Mouse (Mus musculus) hindbrain, postnatal 0 days (tissue): ENCODE data around the gene Ccdc54. TPM values are rescaled to one million over a fixed set of nuclear protein-coding genes. Genes with fewer than 3 reads are reported as not detected.

Experiments used
- ATAC-seq: fragments of 200-750 bp; cut with Nextera tagmentation; 2 replicates; pipeline ENCODE4 v1.8.0; 2017; ENCODE audit warnings: mild to moderate bottlenecking, moderate TSS enrichment, moderate library complexity
- DNase-seq: peaks from one replicate; pipeline ENCODE4 v3.0.0-alpha.2; 2015; ENCODE audit warnings: low spot score
- H3K27ac ChIP-seq: fragments of 300-500 bp; sonication (generic); 2 replicates; pipeline ENCODE4 v1.5.1; 2014; ENCODE audit warnings: mild to moderate bottlenecking
- H3K27me3 ChIP-seq: fragments of 300-500 bp; sonication (generic); 2 replicates; pipeline ENCODE4 v1.6.1; 2014; ENCODE audit warnings: low read length, mixed read lengths; ENCODE audit not compliant: insufficient read depth
- H3K36me3 ChIP-seq: fragments of 300-500 bp; sonication (generic); 2 replicates; pipeline ENCODE4 v1.6.1; 2014; ENCODE audit warnings: low read length, mixed read lengths; ENCODE audit not compliant: insufficient read depth
- H3K4me1 ChIP-seq: fragments of 300-500 bp; sonication (generic); 2 replicates; pipeline ENCODE4 v1.6.1; 2014; ENCODE audit warnings: antibody characterized with exemption, low read length, mixed read lengths; ENCODE audit not compliant: insufficient read depth
- H3K4me2 ChIP-seq: fragments of 300-500 bp; sonication (generic); 2 replicates; pipeline ENCODE4 v1.6.1; 2014; ENCODE audit warnings: low read depth, mild to moderate bottlenecking, low read length, moderate library complexity, mixed read lengths
- H3K4me3 ChIP-seq: fragments of 300-500 bp; sonication (generic); 2 replicates; pipeline ENCODE4 v1.5.1; 2014; ENCODE audit warnings: low read length
- H3K9ac ChIP-seq: fragments of 300-500 bp; sonication (generic); replicated peaks from 2 replicates; pipeline ENCODE4 v1.6.1; 2014; ENCODE audit warnings: mild to moderate bottlenecking, low read length, moderate library complexity, mixed read lengths
- H3K9me3 ChIP-seq: fragments of 300-500 bp; sonication (generic); 2 replicates; pipeline ENCODE4 v1.6.1; 2016; ENCODE audit warnings: low read length, mixed read lengths
- CTCF ChIP-seq: IDR thresholded peaks from 2 replicates; pipeline ENCODE4 v1.5.1; 2016; ENCODE audit warnings: antibody characterized with exemption, control low read depth, low read depth
- WGBS: fragments of 180-500 bp; shearing (Covaris S2); extraction: QIAGEN DNeasy Blood & Tissue Kit; methylation state at CpG from one replicate; pipeline ENCODE4 v1.1.7; 2014; 5-methylcytosine and 5-hydroxymethylcytosine counted together
- polyA plus RNA-seq: library from polyadenylated mRNA; unstranded; fragments of >200 nt; fragmentation: Nextera tagmentation; extraction: Ambion mirVana; gene quantifications from 2 replicates; pipeline ENCODE4 v1.2.1, GENCODE M21; 2015
- total RNA-seq: library from RNA; depleted of rRNA; stranded (reverse); fragments of >200 nt; gene quantifications from 2 replicates; pipeline ENCODE4 v1.2.3, GENCODE M21; 2014; rRNA removed

Ccdc54 gene
- total RNA-seq, result not detected in 2 replicates
- not detected in 2 replicates for polyA plus RNA-seq

- no peak within 1 kb of the TSS for H3K9ac ChIP-seq
These were observed at the start of gene Ccdc54 for GRCm38 (mm10) chr16:50591054-50591453. Gene Ccdc54 (minus strand): TSS chr16:50591154.

DNA sequence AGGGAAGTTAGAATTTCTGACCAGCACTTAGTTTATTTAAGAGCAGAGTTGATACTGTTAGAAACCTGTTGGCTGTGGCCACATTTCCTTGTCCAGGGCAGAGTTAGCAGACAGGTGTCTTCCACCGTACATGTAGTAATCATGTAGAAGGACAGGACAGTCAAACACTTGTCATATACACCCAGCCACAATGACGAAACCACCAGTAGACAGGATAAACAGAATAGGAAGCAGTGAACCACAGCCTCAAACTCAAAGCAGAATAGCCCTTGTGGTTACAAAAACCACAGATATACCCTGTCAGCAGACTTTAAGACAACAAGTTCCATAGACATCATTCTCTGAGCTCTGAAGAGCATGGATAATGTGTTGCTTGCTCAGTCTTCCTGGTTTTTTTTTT lies 41.6 kb upstream of the Ccdc54 start:
- Histone ChIP-seq H3K27me3 (no peaks in the 10 kb centered on the region), H3K4me1 (no peaks in the 10 kb centered on the region), H3K9me3 (no peaks in the 10 kb centered on the region), H3K4me3 (no peak overlapping the region), H3K27ac (no peak overlapping the region), H3K4me2 (no peak overlapping the region), H3K9ac (no peak overlapping the region), H3K36me3 (no peaks in the 10 kb centered on the region)
- TF ChIP-seq CTCF, result no peak
- DNase-seq (no peak), ATAC-seq (no peak)
- WGBS, result 92% methylated on average over 2 of the region's 2 CpGs

More at GRCm38 (mm10) chr16:50591054-50591453, at the start of gene Ccdc54:
- no peak for TF ChIP-seq CTCF
- Histone ChIP-seq H3K9me3 (no peaks in the 10 kb centered on the region), H3K27me3 (no peaks in the 10 kb centered on the region), H3K4me1 (no peaks in the 10 kb centered on the region), H3K36me3 (no peaks in the 10 kb centered on the region), H3K27ac (no peak within 1 kb of the TSS), H3K4me2 (no peak within 1 kb of the TSS), H3K4me3 (no peak within 1 kb of the TSS)
- ATAC-seq, result no peak
- no peak for DNase-seq

GRCm38 (mm10) chr16:50615569-50615968 lies 24.6 kb upstream of the Ccdc54 start:
- WGBS, result 30% methylated on average over 7 of the region's 7 CpGs
- Histone ChIP-seq H3K27ac (no peak overlapping the region), H3K4me3 (no peak overlapping the region), H3K9me3 (no peaks in the 10 kb centered on the region), H3K36me3 (no peaks in the 10 kb centered on the region), H3K4me2 (no peak overlapping the region), H3K9ac (no peak overlapping the region), H3K4me1 (no peaks in the 10 kb centered on the region), H3K27me3 (no peaks in the 10 kb centered on the region)
- TF ChIP-seq CTCF, result no peak
- peak; percentile 55 for DNase-seq
- ATAC-seq, result no peak

DNA sequence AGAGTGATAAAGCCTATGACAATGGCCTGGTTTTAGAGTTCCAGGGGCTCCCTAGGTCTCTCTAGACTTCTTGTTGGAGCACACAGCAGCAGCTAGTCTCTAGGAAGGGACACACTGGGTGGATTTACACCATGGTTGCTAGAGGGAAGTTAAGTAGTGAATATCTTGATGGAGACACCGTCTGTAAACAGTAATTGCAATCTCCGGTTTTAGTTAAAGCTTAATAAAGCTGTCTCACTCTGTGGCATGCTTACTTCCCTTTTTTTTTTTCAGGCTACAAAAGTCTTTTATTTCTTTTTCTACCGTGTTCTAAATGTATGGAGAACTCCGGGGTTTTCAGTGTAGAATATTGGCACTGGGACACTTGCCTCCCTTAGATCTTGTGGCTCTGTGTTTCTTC lies 22.0 kb upstream of the Ccdc54 start:
- no peak for ATAC-seq

GRCm38 (mm10) chr16:50610580-50610979 lies 19.6 kb upstream of the Ccdc54 start:
- Histone ChIP-seq H3K4me3 (no peak overlapping the region), H3K9me3 (no peaks in the 10 kb centered on the region), H3K36me3 (no peaks in the 10 kb centered on the region), H3K27ac (no peak overlapping the region), H3K4me2 (no peak overlapping the region), H3K27me3 (no peaks in the 10 kb centered on the region), H3K9ac (no peak overlapping the region), H3K4me1 (no peaks in the 10 kb centered on the region)
- no peak for TF ChIP-seq CTCF
- DNase-seq, result no peak
- WGBS, result 89% methylated on average over 5 of the region's 5 CpGs
- no peak for ATAC-seq

More for the DNA sequence above, 22.0 kb upstream of the Ccdc54 start:
- Histone ChIP-seq H3K36me3 (no peaks in the 10 kb centered on the region), H3K9me3 (no peaks in the 10 kb centered on the region), H3K4me1 (no peaks in the 10 kb centered on the region), H3K9ac (no peak overlapping the region), H3K27ac (no peak overlapping the region), H3K27me3 (no peaks in the 10 kb centered on the region), H3K4me2 (no peak overlapping the region), H3K4me3 (no peak overlapping the region)
- no peak for TF ChIP-seq CTCF
- WGBS, result 59% methylated on average over 4 of the region's 4 CpGs
- DNase-seq, result no peak

- DNase-seq, result no peak
- no peak for TF ChIP-seq CTCF
- no peak overlapping the region for H3K4me3 ChIP-seq
These were observed 17.0 kb upstream of the Ccdc54 start for GRCm38 (mm10) chr16:50607776-50608562.

DNA sequence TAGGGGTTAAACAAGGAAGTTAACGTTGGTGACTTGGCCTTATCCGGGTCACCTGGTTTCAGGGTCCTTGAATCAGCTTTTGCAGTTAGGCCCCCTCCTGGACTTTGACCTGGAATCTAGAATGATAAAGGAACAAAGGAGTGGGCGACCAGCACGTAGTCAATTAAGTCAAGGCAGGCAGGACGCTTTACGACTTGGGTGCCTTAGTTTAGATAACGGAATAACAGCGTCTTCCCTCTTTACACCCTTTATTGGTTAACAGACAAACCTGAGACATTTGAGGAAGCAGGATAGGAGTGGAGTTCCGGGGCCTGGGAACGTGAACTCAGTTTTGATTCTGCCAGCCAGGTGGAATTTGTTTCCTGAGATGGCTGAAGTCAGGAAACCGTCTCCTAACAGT lies 13.9 kb upstream of the Ccdc54 start:
- no peak overlapping the region for H3K27ac ChIP-seq
- no peaks in the 10 kb centered on the region for H3K4me1 ChIP-seq
- H3K27me3 ChIP-seq, result no peaks in the 10 kb centered on the region
- 85% methylated on average over 11 of the region's 11 CpGs for WGBS
- no peak overlapping the region for H3K4me3 ChIP-seq
- no peak overlapping the region for H3K4me2 ChIP-seq
- ATAC-seq (no peak), DNase-seq (no peak)
- TF ChIP-seq CTCF, result no peak
- H3K36me3 ChIP-seq, result no peaks in the 10 kb centered on the region
- no peaks in the 10 kb centered on the region for H3K9me3 ChIP-seq
- no peak overlapping the region for H3K9ac ChIP-seq

More at GRCm38 (mm10) chr16:50607776-50608562, 17.0 kb upstream of the Ccdc54 start:
- Histone ChIP-seq H3K9ac (no peak overlapping the region), H3K27ac (no peak overlapping the region), H3K4me1 (no peaks in the 10 kb centered on the region), H3K9me3 (no peaks in the 10 kb centered on the region), H3K4me2 (no peak overlapping the region), H3K27me3 (no peaks in the 10 kb centered on the region), H3K36me3 (no peaks in the 10 kb centered on the region)
- ATAC-seq, result no peak; the same call in 1 of the 2 replicates
- 36% methylated on average over 15 of the region's 15 CpGs for WGBS
